Mouse (Mus musculus): ENCODE measurements at regions not wholly inside any gene's neighbourhood (a gene's known extent, or its start where the extent isn't known, plus 50 kb on each side); places are given as distances from the start of the nearest gene placed in this dataset.
"Not testable (repeated sequence)": the region's sequence is repeated elsewhere in the genome, so short reads cannot be mapped to it uniquely, and the experiment has no call there.

- DNase-seq (ENCODE audit: low spot score) = no peak
Measured at GRCm38 (mm10) chr14:86315974-86316373, 825.1 kb downstream of the Diaph3 start.

- DNase-seq (ENCODE audit: low spot score) = no peak
Measured at GRCm38 (mm10) chr14:86308949-86309543, 832.0 kb downstream of the Diaph3 start.

GRCm38 (mm10) chr14:86307806-86308205 lies 833.2 kb downstream of the Diaph3 start:
- peak; percentile 57 for DNase-seq (ENCODE audit: low spot score)

GRCm38 (mm10) chr14:86301666-86302065 lies 839.4 kb downstream of the Diaph3 start:
- no peak for DNase-seq (ENCODE audit: low spot score)

GRCm38 (mm10) chr14:86300811-86301210 lies 840.2 kb downstream of the Diaph3 start:
- DNase-seq (ENCODE audit: low spot score) = no peak

- DNase-seq (ENCODE audit: low spot score) = no peak
Measured at GRCm38 (mm10) chr14:86297991-86298390, 843.0 kb downstream of the Diaph3 start.

GRCm38 (mm10) chr14:86294606-86295005 lies 846.4 kb downstream of the Diaph3 start:
- DNase-seq (ENCODE audit: low spot score) = not testable (repeated sequence)

GRCm38 (mm10) chr14:86293804-86294203 lies 847.2 kb downstream of the Diaph3 start:
- no peak for DNase-seq (ENCODE audit: low spot score)

- DNase-seq (ENCODE audit: low spot score) = no peak
Measured at GRCm38 (mm10) chr14:86293371-86293770, 847.7 kb downstream of the Diaph3 start.

GRCm38 (mm10) chr14:86290556-86290955 lies 850.5 kb downstream of the Diaph3 start:
- DNase-seq (ENCODE audit: low spot score) = no peak

- no peak for DNase-seq (ENCODE audit: low spot score)
Measured at GRCm38 (mm10) chr14:86261640-86262230, 879.3 kb downstream of the Diaph3 start.

- DNase-seq (ENCODE audit: low spot score) = no peak
Measured at GRCm38 (mm10) chr14:86254196-86254595, 886.8 kb downstream of the Diaph3 start.

- DNase-seq (ENCODE audit: low spot score) = no peak
Measured at GRCm38 (mm10) chr14:86251617-86252016, 889.4 kb downstream of the Diaph3 start.

GRCm38 (mm10) chr14:86247686-86248085 lies 893.3 kb downstream of the Diaph3 start:
- no peak for DNase-seq (ENCODE audit: low spot score)

GRCm38 (mm10) chr14:86246770-86247169 lies 894.3 kb downstream of the Diaph3 start:
- no peak for DNase-seq (ENCODE audit: low spot score)

GRCm38 (mm10) chr14:86243662-86244061 lies 897.4 kb downstream of the Diaph3 start:
- DNase-seq (ENCODE audit: low spot score) = no peak

GRCm38 (mm10) chr14:86242836-86243235 lies 898.2 kb downstream of the Diaph3 start:
- DNase-seq (ENCODE audit: low spot score) = no peak

GRCm38 (mm10) chr14:86239090-86239489 lies 901.9 kb downstream of the Diaph3 start:
- no peak for DNase-seq (ENCODE audit: low spot score)

GRCm38 (mm10) chr14:86233305-86233704 lies 907.7 kb downstream of the Diaph3 start:
- DNase-seq (ENCODE audit: low spot score) = no peak

- peak; percentile 1 for DNase-seq (ENCODE audit: low spot score)
Measured at GRCm38 (mm10) chr14:86230609-86231008, 910.4 kb downstream of the Diaph3 start.

GRCm38 (mm10) chr14:86229755-86230154 lies 911.3 kb downstream of the Diaph3 start:
- DNase-seq (ENCODE audit: low spot score) = no peak

- DNase-seq (ENCODE audit: low spot score) = no peak
Measured at GRCm38 (mm10) chr14:86215711-86216110, 925.3 kb downstream of the Diaph3 start.

GRCm38 (mm10) chr14:86211654-86212053 lies 929.4 kb downstream of the Diaph3 start:
- DNase-seq (ENCODE audit: low spot score) = no peak

- DNase-seq (ENCODE audit: low spot score) = no peak
Measured at GRCm38 (mm10) chr14:86204582-86204981, 936.5 kb downstream of the Diaph3 start.

Data from lung, postnatal 25 days (tissue).